Mouse (Mus musculus) brain, embryonic 18.5 days (tissue): ENCODE data around the gene Crls1.

Experiments used
- DNase-seq: peaks from one replicate; pipeline ENCODE4 v3.0.0-alpha.2; 2012; ENCODE audit warnings: low read depth, low spot score

Gene Crls1

GRCm38 (mm10) chr2:132846407-132847358 is at the start of gene Crls1:
TSS of gene Crls1 (plus strand) at chr2:132846666.
- peak; percentile 83 for DNase-seq

- no peak for DNase-seq
Measured at GRCm38 (mm10) chr2:132802976-132803375, 43.5 kb upstream of the Crls1 start.

- peak; percentile 93 for DNase-seq
Measured at GRCm38 (mm10) chr2:132815608-132816314, 30.7 kb upstream of the Crls1 start, which contains the start of the genes Trmt6 and Mcm8. TSS of gene Trmt6 (minus strand) at chr2:132816055. TSS of gene Mcm8 (plus strand) at chr2:132816141.

- no peak for DNase-seq
Measured at GRCm38 (mm10) chr2:132841071-132841470, 5.4 kb upstream of the Crls1 start.

GRCm38 (mm10) chr2:132847581-132847980 is 1.1 kb downstream of the Crls1 start:
- DNase-seq = no peak

GRCm38 (mm10) chr2:132848361-132848760 is 1.9 kb downstream of the Crls1 start:
- DNase-seq = no peak

- no peak for DNase-seq
Measured at GRCm38 (mm10) chr2:132849141-132849540, 2.7 kb downstream of the Crls1 start.

- no peak for DNase-seq
Measured at GRCm38 (mm10) chr2:132853051-132853450, 6.6 kb downstream of the Crls1 start.

- no peak for DNase-seq
Measured at GRCm38 (mm10) chr2:132856333-132856732, 9.9 kb downstream of the Crls1 start.

- DNase-seq = no peak
Measured at GRCm38 (mm10) chr2:132860435-132860834, 14.0 kb downstream of the Crls1 start.

GRCm38 (mm10) chr2:132861456-132861855 is 15.0 kb downstream of the Crls1 start:
- no peak for DNase-seq

- DNase-seq = no peak
Measured at GRCm38 (mm10) chr2:132863325-132863724, 16.9 kb downstream of the Crls1 start.

- no peak for DNase-seq
Measured at GRCm38 (mm10) chr2:132867521-132867920, 21.1 kb downstream of the Crls1 start.

- DNase-seq = no peak
Measured at GRCm38 (mm10) chr2:132869682-132870081, 23.2 kb downstream of the Crls1 start.

- DNase-seq = no peak
Measured at GRCm38 (mm10) chr2:132870286-132870685, 23.8 kb downstream of the Crls1 start.

- no peak for DNase-seq
Measured at GRCm38 (mm10) chr2:132871663-132872062, 25.2 kb downstream of the Crls1 start.

GRCm38 (mm10) chr2:132873657-132874326 is 27.3 kb downstream of the Crls1 start:
- DNase-seq = no peak

- no peak for DNase-seq
Measured at GRCm38 (mm10) chr2:132876991-132877390, 30.5 kb downstream of the Crls1 start.

- no peak for DNase-seq
Measured at GRCm38 (mm10) chr2:132879261-132880044, 33.0 kb downstream of the Crls1 start.

GRCm38 (mm10) chr2:132880844-132881645 is 34.6 kb downstream of the Crls1 start, which contains the start of gene Lrrn4:
TSS of gene Lrrn4 (minus strand) at chr2:132880891.
- DNase-seq = no peak
